Mouse (Mus musculus): ENCODE data around the gene Ccdc9b. TPM values are rescaled to one million over a fixed set of nuclear protein-coding genes. Genes with fewer than 3 reads are reported as not detected.

Gene Ccdc9b
- polyA plus RNA-seq, 1 experiment = 0.51 TPM

DNA sequence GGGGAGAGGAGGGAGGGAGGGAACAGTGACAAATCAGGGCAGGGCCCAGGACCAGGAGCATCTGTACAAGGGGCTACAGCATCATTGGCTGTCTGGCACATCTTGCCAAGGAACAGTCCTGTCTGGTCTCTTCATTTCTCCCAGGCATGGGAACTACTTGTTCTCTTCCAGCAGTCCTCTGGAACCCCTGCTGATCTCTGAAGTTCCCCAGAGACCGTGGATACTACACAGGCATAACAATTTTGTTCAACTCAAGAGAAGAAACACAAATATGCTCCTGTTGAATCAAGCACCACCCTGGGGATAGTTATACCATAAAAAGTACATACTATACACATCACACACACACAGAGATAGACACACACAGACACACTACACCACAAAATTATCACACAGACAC lies 18.7 kb upstream of the Ccdc9b start:
- Histone ChIP-seq H3K9ac (ENCODE audit: low read depth, poor library complexity, severe bottlenecking) (no peak overlapping the region), H3K27ac (ENCODE audit: insufficient read depth, low read length) (no peak overlapping the region), H3K27me3 (ENCODE audit: control insufficient read depth, insufficient read depth, low read length, poor library complexity, severe bottlenecking) (no peaks in the 10 kb centered on the region; the same call in 1 of the 2 replicates), H3K36me3 (ENCODE audit: control insufficient read depth, insufficient read depth, low read length, poor library complexity, severe bottlenecking) (no peaks in the 10 kb centered on the region), H3K4me1 (ENCODE audit: control insufficient read depth, insufficient read depth, low read length) (peaks cover 2% of the 10 kb centered on the region), H3K9me3 (replicated peaks; ENCODE audit: control insufficient read depth, insufficient read depth, low read length, poor library complexity, severe bottlenecking) (no peaks in the 10 kb centered on the region), H3K4me3 (ENCODE audit: low read depth, low read length) (no peak overlapping the region)
- TF ChIP-seq EP300 (IDR thresholded peaks at IDR 0.05; ENCODE audit: insufficient read depth, low read depth, low read length) (no peak), CTCF (IDR thresholded peaks at IDR 0.05; ENCODE audit: low read depth, low read length) (no peak), POLR2A (IDR thresholded peaks at IDR 0.05; ENCODE audit: insufficient read depth, low read length) (no peak)

DNA sequence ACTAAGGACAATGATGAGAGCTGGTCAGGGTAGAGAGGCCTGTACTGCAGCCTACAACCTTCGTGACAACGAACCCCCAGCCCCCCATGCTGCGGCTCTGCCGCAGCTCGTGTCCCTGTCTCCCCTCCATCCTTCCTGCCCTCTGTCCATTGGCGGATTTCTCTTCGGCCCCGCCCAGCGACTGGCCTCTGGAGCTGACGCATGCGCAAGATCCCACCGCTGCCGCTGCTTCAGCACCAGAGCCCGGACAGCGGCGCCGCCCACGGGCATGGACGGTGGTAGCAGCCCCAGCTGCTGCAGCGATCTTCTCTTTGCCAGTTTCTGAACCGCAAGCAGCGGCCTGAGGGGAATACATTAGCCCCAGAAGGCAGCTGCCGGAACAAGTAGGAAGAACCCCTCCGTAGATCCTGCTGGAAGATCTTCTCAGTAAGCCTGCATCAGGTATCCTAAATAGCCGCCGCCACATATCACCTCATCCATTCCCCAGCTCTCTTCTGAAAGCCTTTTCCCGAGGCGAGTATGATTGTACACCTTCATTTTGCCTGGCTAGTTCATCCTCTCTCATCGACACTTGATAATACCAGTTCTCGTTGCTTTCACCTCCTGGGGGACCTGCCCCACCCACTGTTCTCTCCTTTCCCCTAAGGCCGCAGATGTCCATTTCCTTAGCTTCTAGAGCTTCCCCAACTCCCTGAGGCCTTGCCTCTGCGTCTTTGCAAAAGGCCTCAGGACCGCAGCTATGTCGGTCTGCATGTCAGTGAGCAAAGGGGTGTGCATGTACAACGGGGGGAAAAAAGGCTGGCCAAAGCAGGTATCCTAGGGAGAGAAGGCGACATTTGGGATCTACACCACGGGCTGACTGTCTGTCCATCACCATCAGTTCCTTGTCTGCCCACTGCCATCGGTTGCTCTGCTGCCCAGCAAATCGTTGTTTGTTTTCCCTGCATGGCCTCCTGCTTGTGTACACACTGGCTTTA lies 17.3 kb upstream of the Ccdc9b start, which contains the start of gene Disp2:
Gene Disp2, plus strand, starts transcription at position 216 of the 977 bp plus-strand sequence.
- H3K27ac ChIP-seq (ENCODE audit: insufficient read depth, low read length) = no peak within 1 kb of the TSS

GRCm38 (mm10) chr2:118779065-118779464 lies 16.6 kb upstream of the Ccdc9b start:
- Histone ChIP-seq H3K27me3 (ENCODE audit: control insufficient read depth, insufficient read depth, low read length, poor library complexity, severe bottlenecking) (no peaks in the 10 kb centered on the region), H3K27ac (ENCODE audit: insufficient read depth, low read length) (no peak overlapping the region), H3K4me3 (ENCODE audit: low read depth, low read length) (0 out of 2 replicates have a peak overlapping the region, but pooled peaks have one; percentile 14), H3K36me3 (ENCODE audit: control insufficient read depth, insufficient read depth, low read length, poor library complexity, severe bottlenecking) (no peaks in the 10 kb centered on the region), H3K9ac (ENCODE audit: low read depth, poor library complexity, severe bottlenecking) (0 out of 2 replicates have a peak overlapping the region, but pooled peaks have one; percentile 25), H3K4me1 (ENCODE audit: control insufficient read depth, insufficient read depth, low read length) (peaks cover 2% of the 10 kb centered on the region), H3K9me3 (replicated peaks; ENCODE audit: control insufficient read depth, insufficient read depth, low read length, poor library complexity, severe bottlenecking) (no peaks in the 10 kb centered on the region)
- TF ChIP-seq EP300 (IDR thresholded peaks at IDR 0.05; ENCODE audit: insufficient read depth, low read depth, low read length) (no peak), POLR2A (IDR thresholded peaks at IDR 0.05; ENCODE audit: insufficient read depth, low read length) (no peak), CTCF (IDR thresholded peaks at IDR 0.05; ENCODE audit: low read depth, low read length) (no peak)

More for the DNA sequence above, 17.3 kb upstream of the Ccdc9b start, which contains the start of gene Disp2:
- Histone ChIP-seq H3K4me1 (ENCODE audit: control insufficient read depth, insufficient read depth, low read length) (peaks cover 2% of the 10 kb centered on the region), H3K9ac (ENCODE audit: low read depth, poor library complexity, severe bottlenecking) (0 out of 2 replicates have a peak within 1 kb of the TSS, but pooled peaks have one; percentile 25), H3K27me3 (ENCODE audit: control insufficient read depth, insufficient read depth, low read length, poor library complexity, severe bottlenecking) (no peaks in the 10 kb centered on the region), H3K9me3 (replicated peaks; ENCODE audit: control insufficient read depth, insufficient read depth, low read length, poor library complexity, severe bottlenecking) (no peaks in the 10 kb centered on the region), H3K4me3 (ENCODE audit: low read depth, low read length) (peak within 1 kb of the TSS; percentile 14; the same call in 1 of the 2 replicates), H3K36me3 (ENCODE audit: control insufficient read depth, insufficient read depth, low read length, poor library complexity, severe bottlenecking) (no peaks in the 10 kb centered on the region)
- 0 out of 2 replicates have a peak, but pooled peaks have one; percentile 9 for TF ChIP-seq EP300 (IDR thresholded peaks at IDR 0.05; ENCODE audit: insufficient read depth, low read depth, low read length)
- no peak for TF ChIP-seq CTCF (IDR thresholded peaks at IDR 0.05; ENCODE audit: low read depth, low read length)
- TF ChIP-seq POLR2A (IDR thresholded peaks at IDR 0.05; ENCODE audit: insufficient read depth, low read length) = peak; percentile 71

- Histone ChIP-seq H3K27me3 (ENCODE audit: control insufficient read depth, insufficient read depth, low read length, poor library complexity, severe bottlenecking) (no peaks in the 10 kb centered on the region), H3K36me3 (ENCODE audit: control insufficient read depth, insufficient read depth, low read length, poor library complexity, severe bottlenecking) (no peaks in the 10 kb centered on the region), H3K4me3 (ENCODE audit: low read depth, low read length) (no peak overlapping the region), H3K9me3 (replicated peaks; ENCODE audit: control insufficient read depth, insufficient read depth, low read length, poor library complexity, severe bottlenecking) (no peaks in the 10 kb centered on the region), H3K27ac (ENCODE audit: insufficient read depth, low read length) (no peak overlapping the region), H3K9ac (ENCODE audit: low read depth, poor library complexity, severe bottlenecking) (no peak overlapping the region), H3K4me1 (ENCODE audit: control insufficient read depth, insufficient read depth, low read length) (peaks cover 2% of the 10 kb centered on the region)
- TF ChIP-seq POLR2A (IDR thresholded peaks at IDR 0.05; ENCODE audit: insufficient read depth, low read length) (no peak), EP300 (IDR thresholded peaks at IDR 0.05; ENCODE audit: insufficient read depth, low read depth, low read length) (no peak), CTCF (IDR thresholded peaks at IDR 0.05; ENCODE audit: low read depth, low read length) (no peak)
Measured at GRCm38 (mm10) chr2:118778418-118778817, 16.0 kb upstream of the Ccdc9b start.

GRCm38 (mm10) chr2:118776295-118776694 lies 13.8 kb upstream of the Ccdc9b start:
- H3K9ac ChIP-seq (ENCODE audit: low read depth, poor library complexity, severe bottlenecking) = no peak overlapping the region
- no peaks in the 10 kb centered on the region for H3K9me3 ChIP-seq (replicated peaks; ENCODE audit: control insufficient read depth, insufficient read depth, low read length, poor library complexity, severe bottlenecking)
- H3K27ac ChIP-seq (ENCODE audit: insufficient read depth, low read length) = no peak overlapping the region

More at GRCm38 (mm10) chr2:118776295-118776694, 13.8 kb upstream of the Ccdc9b start:
- no peaks in the 10 kb centered on the region for H3K36me3 ChIP-seq (ENCODE audit: control insufficient read depth, insufficient read depth, low read length, poor library complexity, severe bottlenecking)
- no peak overlapping the region for H3K4me3 ChIP-seq (ENCODE audit: low read depth, low read length)
- TF ChIP-seq POLR2A (IDR thresholded peaks at IDR 0.05; ENCODE audit: insufficient read depth, low read length) (no peak), EP300 (IDR thresholded peaks at IDR 0.05; ENCODE audit: insufficient read depth, low read depth, low read length) (no peak), CTCF (IDR thresholded peaks at IDR 0.05; ENCODE audit: low read depth, low read length) (no peak)
- no peaks in the 10 kb centered on the region for H3K27me3 ChIP-seq (ENCODE audit: control insufficient read depth, insufficient read depth, low read length, poor library complexity, severe bottlenecking)
- peaks cover 2% of the 10 kb centered on the region for H3K4me1 ChIP-seq (ENCODE audit: control insufficient read depth, insufficient read depth, low read length)

Data from ES-Bruce4 (cell line).